Mouse (Mus musculus): ENCODE data around the gene St8sia1.

GRCm38 (mm10) chr6:142823008-142823787, 141.1 kb downstream of the St8sia1 start:
- no peak for TF ChIP-seq CTCF (IDR thresholded peaks at IDR 0.05; ENCODE audit: insufficient read depth, low read length)
- no peak for TF ChIP-seq POLR2A (IDR thresholded peaks at IDR 0.05; ENCODE audit: borderline replicate concordance, extremely low read depth, low read depth, low read length)

Data from lung, adult 2 months (tissue).